Mouse (Mus musculus) stomach, postnatal 0 days (tissue): Measurements from ENCODE around the gene Homer2. TPM values are rescaled to one million over a fixed set of nuclear protein-coding genes. Genes with fewer than 3 reads are reported as not detected.

Source experiments
- ATAC-seq: fragments of 200-750 bp; cut with Nextera tagmentation; 2 replicates; pipeline ENCODE4 v1.8.0; 2017; ENCODE audit not compliant: low FRiP score, low TSS enrichment
- DNase-seq: peaks from one replicate; pipeline ENCODE4 v3.0.0-alpha.2; 2016; ENCODE audit warnings: low spot score
- H3K27ac ChIP-seq: fragments of 300-500 bp; sonication (generic); replicated peaks from 2 replicates; pipeline ENCODE4 v1.5.1; 2014; ENCODE audit warnings: mild to moderate bottlenecking, control low read depth
- H3K27me3 ChIP-seq: fragments of 300-500 bp; sonication (generic); 2 replicates; pipeline ENCODE4 v1.6.1; 2014; ENCODE audit warnings: low read length; ENCODE audit not compliant: control insufficient read depth, insufficient read depth
- H3K36me3 ChIP-seq: fragments of 300-500 bp; sonication (generic); 2 replicates; pipeline ENCODE4 v1.6.1; 2014; ENCODE audit warnings: low read length, mixed read lengths; ENCODE audit not compliant: control insufficient read depth, insufficient read depth
- H3K4me1 ChIP-seq: fragments of 300-500 bp; sonication (generic); replicated peaks from 2 replicates; pipeline ENCODE4 v1.6.1; 2014; ENCODE audit warnings: antibody characterized with exemption; ENCODE audit not compliant: control insufficient read depth, insufficient read depth
- H3K4me2 ChIP-seq: fragments of 300-500 bp; sonication (generic); replicated peaks from 2 replicates; pipeline ENCODE4 v1.6.1; 2014; ENCODE audit warnings: low read depth, mild to moderate bottlenecking, control low read depth, moderate library complexity
- H3K4me3 ChIP-seq: fragments of 300-500 bp; sonication (generic); 2 replicates; pipeline ENCODE4 v1.5.1; 2014; ENCODE audit warnings: low read depth, low read length, control low read depth
- H3K9ac ChIP-seq: fragments of 300-500 bp; sonication (generic); 2 replicates; pipeline ENCODE4 v1.6.1; 2014; ENCODE audit warnings: mild to moderate bottlenecking, low read length, control low read depth, mixed read lengths
- H3K9me3 ChIP-seq: fragments of 300-500 bp; sonication (generic); 2 replicates; pipeline ENCODE4 v1.6.1; 2016; ENCODE audit warnings: low read length; ENCODE audit not compliant: control insufficient read depth
- CTCF ChIP-seq: IDR thresholded peaks from 2 replicates; pipeline ENCODE4 v1.5.1; 2016; ENCODE audit warnings: antibody characterized with exemption, low read depth, mild to moderate bottlenecking, moderate library complexity
- EP300 ChIP-seq: optimal IDR thresholded peaks from 2 replicates; pipeline ENCODE3; 2016; ENCODE audit warnings: antibody characterized with exemption
- WGBS: fragments of 180-500 bp; shearing (Covaris S2); extraction: QIAGEN DNeasy Blood & Tissue Kit; methylation state at CpG from one replicate; pipeline ENCODE4 v1.1.7; 2014; 5-methylcytosine and 5-hydroxymethylcytosine counted together
- polyA plus RNA-seq: library from polyadenylated mRNA; unstranded; fragments of >200 nt; fragmentation: Nextera tagmentation; extraction: Ambion mirVana; gene quantifications from 2 replicates; pipeline ENCODE4 v1.2.1, GENCODE M21; 2015

The Homer2 gene
- polyA plus RNA-seq, 1 experiment from 2014 or later, result 47.4 TPM

- 74% methylated on average over 9 of the region's 9 CpGs for WGBS
- no peak overlapping the region for H3K27ac ChIP-seq
- ATAC-seq (no peak), DNase-seq (no peak)
- H3K4me3 ChIP-seq, result no peak overlapping the region
- no peak overlapping the region for H3K4me2 ChIP-seq
- no peak overlapping the region for H3K9ac ChIP-seq
- no peaks in the 10 kb centered on the region for H3K36me3 ChIP-seq
- H3K4me1 ChIP-seq, result no peaks in the 10 kb centered on the region
- no peaks in the 10 kb centered on the region for H3K27me3 ChIP-seq
- no peak for TF ChIP-seq EP300
- no peak for TF ChIP-seq CTCF
- H3K9me3 ChIP-seq, result no peaks in the 10 kb centered on the region
Measured at GRCm38 (mm10) chr7:81666585-81666984, 40.7 kb downstream of the Homer2 start.

DNA sequence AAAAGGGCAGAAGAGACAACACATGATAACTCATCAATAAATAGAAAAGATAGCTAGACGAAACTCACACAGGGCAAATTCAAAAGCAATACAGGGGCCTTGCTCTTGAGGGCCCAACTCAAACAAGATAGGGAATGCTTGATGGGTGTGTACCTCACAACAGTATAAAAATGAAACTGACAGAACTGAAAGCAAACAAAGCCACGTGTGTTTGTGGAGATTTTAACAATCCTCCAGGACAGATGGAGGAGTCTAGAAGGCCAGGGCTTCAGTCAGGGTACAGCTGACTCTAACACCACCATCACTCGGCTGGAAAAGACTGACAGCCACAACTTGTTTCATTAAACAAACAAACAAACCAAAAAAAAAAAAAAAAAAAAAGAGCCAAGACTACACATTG, 44.3 kb downstream of the Homer2 start:
- Histone ChIP-seq H3K9me3 (no peaks in the 10 kb centered on the region), H3K4me2 (no peak overlapping the region), H3K9ac (no peak overlapping the region), H3K27ac (no peak overlapping the region), H3K4me3 (no peak overlapping the region), H3K27me3 (no peaks in the 10 kb centered on the region), H3K4me1 (no peaks in the 10 kb centered on the region), H3K36me3 (no peaks in the 10 kb centered on the region)
- ATAC-seq (no peak), DNase-seq (no peak)
- TF ChIP-seq CTCF, result no peak
- TF ChIP-seq EP300, result no peak
- WGBS, result 35% methylated on average over 3 of the region's 3 CpGs

- ATAC-seq (no peak), DNase-seq (no peak)
- Histone ChIP-seq H3K9me3 (no peaks in the 10 kb centered on the region), H3K27me3 (no peaks in the 10 kb centered on the region), H3K36me3 (no peaks in the 10 kb centered on the region), H3K4me2 (no peak overlapping the region), H3K9ac (no peak overlapping the region), H3K4me3 (no peak overlapping the region), H3K4me1 (no peaks in the 10 kb centered on the region), H3K27ac (no peak overlapping the region)
- WGBS, result 83% methylated on average over 2 of the region's 2 CpGs
- TF ChIP-seq EP300, result no peak
- TF ChIP-seq CTCF, result no peak
Measured at GRCm38 (mm10) chr7:81657631-81658347, 49.5 kb downstream of the Homer2 start.

- 86% methylated on average over 3 of the region's 3 CpGs for WGBS
- H3K27ac ChIP-seq, result no peak overlapping the region
- no peak overlapping the region for H3K4me2 ChIP-seq
- ATAC-seq (no peak), DNase-seq (no peak)
- TF ChIP-seq EP300 (no peak), CTCF (no peak)
- no peak overlapping the region for H3K9ac ChIP-seq
- no peaks in the 10 kb centered on the region for H3K4me1 ChIP-seq
- no peaks in the 10 kb centered on the region for H3K9me3 ChIP-seq
- no peaks in the 10 kb centered on the region for H3K36me3 ChIP-seq
- no peak overlapping the region for H3K4me3 ChIP-seq
- no peaks in the 10 kb centered on the region for H3K27me3 ChIP-seq
Measured at GRCm38 (mm10) chr7:81657055-81657454, 50.3 kb downstream of the Homer2 start.

GRCm38 (mm10) chr7:81656635-81657034, 50.7 kb downstream of the Homer2 start:
- Histone ChIP-seq H3K4me1 (no peaks in the 10 kb centered on the region), H3K36me3 (no peaks in the 10 kb centered on the region), H3K4me3 (no peak overlapping the region), H3K27me3 (no peaks in the 10 kb centered on the region), H3K4me2 (no peak overlapping the region), H3K27ac (no peak overlapping the region), H3K9me3 (no peaks in the 10 kb centered on the region), H3K9ac (no peak overlapping the region)
- no peak for ATAC-seq
- no peak for TF ChIP-seq EP300
- no peak for TF ChIP-seq CTCF
- 60% methylated on average over 8 of the region's 8 CpGs for WGBS
- DNase-seq, result no peak

GRCm38 (mm10) chr7:81654946-81655718, 52.2 kb downstream of the Homer2 start:
- no peak for ATAC-seq
- WGBS, result 62% methylated on average over 9 of the region's 9 CpGs

More at GRCm38 (mm10) chr7:81654946-81655718, 52.2 kb downstream of the Homer2 start:
- no peak for DNase-seq
- H3K36me3 ChIP-seq, result no peaks in the 10 kb centered on the region
- no peaks in the 10 kb centered on the region for H3K9me3 ChIP-seq
- H3K9ac ChIP-seq, result no peak overlapping the region
- no peak overlapping the region for H3K4me3 ChIP-seq
- TF ChIP-seq EP300, result no peak
- no peak for TF ChIP-seq CTCF
- no peaks in the 10 kb centered on the region for H3K4me1 ChIP-seq
- H3K27ac ChIP-seq, result no peak overlapping the region
- H3K4me2 ChIP-seq, result no peak overlapping the region
- H3K27me3 ChIP-seq, result no peaks in the 10 kb centered on the region
